Mouse (Mus musculus): ENCODE measurements around the gene Lhfp.
A peak's percentile ranks its signal among the peaks of the same experiment; 100 is the strongest.

Lhfp gene

GRCm38 (mm10) chr3:53042240-53042567, 876 bp downstream of the Lhfp start:
- no peak for ATAC-seq (ENCODE audit: low TSS enrichment)

GRCm38 (mm10) chr3:53043206-53043780, 2.0 kb downstream of the Lhfp start:
- ATAC-seq (ENCODE audit: low TSS enrichment), result no peak

- ATAC-seq (ENCODE audit: low TSS enrichment), result no peak
These were observed 2.9 kb downstream of the Lhfp start for GRCm38 (mm10) chr3:53044238-53044637.

- ATAC-seq (ENCODE audit: low TSS enrichment), result no peak
These were observed 3.5 kb downstream of the Lhfp start for GRCm38 (mm10) chr3:53044682-53045299.

DNA sequence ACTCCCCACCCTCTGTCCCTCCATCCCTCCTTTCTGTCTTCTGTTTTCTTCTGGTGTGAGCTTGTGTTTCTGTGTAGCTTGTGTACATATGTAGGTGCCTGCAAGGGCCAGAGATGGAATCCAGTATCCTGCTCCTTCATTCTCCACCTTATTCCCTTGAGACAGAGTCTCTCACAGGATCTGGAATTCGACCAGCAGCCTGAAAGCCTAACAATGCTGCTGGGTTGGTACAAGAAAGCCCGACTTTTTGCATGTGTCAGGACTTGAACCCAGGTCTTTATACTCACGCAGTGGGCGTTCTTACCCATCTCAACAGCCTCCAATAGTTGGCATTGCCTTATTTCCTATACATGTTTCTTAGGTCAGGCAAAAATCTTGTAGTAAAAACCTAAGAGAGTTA, 4.4 kb downstream of the Lhfp start:
- no peak for ATAC-seq (ENCODE audit: low TSS enrichment)

- peak; percentile 35 for ATAC-seq (ENCODE audit: low TSS enrichment)
These were observed 5.0 kb downstream of the Lhfp start for GRCm38 (mm10) chr3:53046371-53046770.

DNA sequence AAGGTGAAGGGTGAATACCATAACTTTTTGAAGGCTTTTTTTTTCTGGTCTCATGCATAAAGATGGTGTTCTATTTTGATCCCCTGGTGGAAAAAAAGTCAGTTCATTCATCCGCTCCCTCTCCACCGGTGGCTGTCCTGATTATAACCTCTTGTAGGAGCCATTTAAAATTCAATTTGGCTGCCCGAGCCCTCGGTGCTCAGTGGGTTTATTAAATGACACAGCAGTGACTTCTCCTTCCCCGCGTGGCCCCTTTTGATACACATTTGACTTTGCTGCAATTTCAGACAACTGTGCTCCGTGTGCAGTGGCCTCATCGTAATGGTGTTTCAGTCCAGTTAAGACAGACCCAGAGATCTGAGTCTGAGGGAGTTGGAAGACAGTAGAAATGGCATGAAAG, 11.1 kb downstream of the Lhfp start:
- ATAC-seq (ENCODE audit: low TSS enrichment), result no peak

GRCm38 (mm10) chr3:53056430-53056829, 15.1 kb downstream of the Lhfp start:
- peak; percentile 86 for ATAC-seq (ENCODE audit: low TSS enrichment)

DNA sequence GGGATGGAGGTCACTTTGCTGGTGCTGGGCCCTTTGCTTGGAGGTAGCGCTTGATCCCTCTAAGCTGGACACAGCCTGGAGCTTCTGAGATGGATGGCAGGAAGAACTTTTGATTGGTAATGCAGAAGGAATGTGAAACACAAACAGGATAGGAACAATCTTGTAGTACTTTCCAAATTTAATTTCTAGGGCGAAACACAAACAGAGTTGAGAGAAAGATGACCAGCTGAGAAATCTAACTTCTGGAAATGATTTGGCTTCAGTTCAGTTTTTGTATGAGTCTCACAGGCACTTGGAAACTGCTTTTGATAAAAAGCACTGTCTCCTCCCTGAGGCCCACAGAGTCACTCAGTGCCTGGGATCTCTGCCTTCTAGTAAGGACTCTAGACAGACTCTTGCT, 18.6 kb downstream of the Lhfp start:
- peak; percentile 29 for ATAC-seq (ENCODE audit: low TSS enrichment)

- 0 out of 2 replicates have a peak, but pooled peaks have one; percentile 10 for ATAC-seq (ENCODE audit: low TSS enrichment)
These were observed 22.3 kb downstream of the Lhfp start for GRCm38 (mm10) chr3:53063423-53064147.

DNA sequence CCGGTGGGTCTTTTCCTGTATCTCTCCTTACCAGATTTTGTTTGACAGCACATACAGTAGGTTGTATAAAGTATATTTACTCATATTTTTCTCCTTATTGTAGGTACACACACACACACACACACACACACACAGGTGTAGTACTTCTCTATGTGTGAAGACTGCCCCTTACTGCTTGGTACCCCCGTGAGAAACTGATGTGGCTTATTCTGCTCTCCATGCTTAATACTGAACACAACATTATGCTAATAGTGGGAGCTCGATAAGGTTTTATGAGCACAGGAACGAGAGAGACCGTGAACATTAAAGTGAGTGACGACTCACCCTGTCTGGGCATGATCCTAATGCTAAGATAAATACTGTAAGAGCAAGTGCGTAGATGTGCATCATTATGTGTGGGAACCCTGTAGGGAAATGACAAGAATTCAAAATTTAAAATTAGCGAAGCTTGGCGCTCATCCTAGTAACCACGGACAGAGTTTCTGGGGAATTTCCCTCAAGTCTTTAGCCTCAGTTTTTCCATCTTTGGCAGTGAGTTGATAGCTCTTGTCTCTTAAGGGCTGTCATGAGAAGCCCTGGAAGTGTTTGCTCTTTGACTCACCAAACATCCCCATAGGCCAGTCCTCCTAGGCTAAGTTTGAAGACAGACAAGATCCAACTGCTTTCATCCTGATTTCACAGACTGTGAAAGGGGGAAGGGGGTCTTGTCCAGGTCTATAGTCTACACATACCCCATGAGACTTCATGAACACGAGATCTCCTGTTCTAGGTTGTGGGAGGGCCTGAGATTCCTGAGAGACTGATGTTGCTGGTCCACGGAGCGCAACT, 24.2 kb downstream of the Lhfp start:
- ATAC-seq (ENCODE audit: low TSS enrichment), result peak; percentile 40

- ATAC-seq (ENCODE audit: low TSS enrichment), result peak; percentile 89
These were observed 24.7 kb downstream of the Lhfp start for GRCm38 (mm10) chr3:53066095-53066372.

DNA sequence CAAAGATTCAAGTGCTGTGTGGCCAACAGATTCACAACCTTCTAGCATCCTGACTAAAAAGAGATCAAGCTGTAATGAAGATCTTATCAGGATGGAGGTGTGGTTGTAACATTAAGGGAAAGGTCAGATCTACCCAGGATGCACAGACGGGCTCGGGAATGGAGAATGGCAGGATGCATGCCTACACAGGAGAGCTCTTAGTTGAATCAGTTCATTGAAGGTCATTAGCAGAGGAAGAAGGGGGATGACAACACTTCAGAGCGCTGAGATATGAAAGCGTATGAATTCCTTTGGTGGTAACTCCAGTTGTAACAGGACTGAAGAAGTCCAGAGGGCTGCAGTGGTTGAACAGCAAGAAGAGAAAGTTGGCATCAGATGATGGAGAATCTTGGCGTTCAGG, 27.1 kb downstream of the Lhfp start:
- ATAC-seq (ENCODE audit: low TSS enrichment), result no peak

DNA sequence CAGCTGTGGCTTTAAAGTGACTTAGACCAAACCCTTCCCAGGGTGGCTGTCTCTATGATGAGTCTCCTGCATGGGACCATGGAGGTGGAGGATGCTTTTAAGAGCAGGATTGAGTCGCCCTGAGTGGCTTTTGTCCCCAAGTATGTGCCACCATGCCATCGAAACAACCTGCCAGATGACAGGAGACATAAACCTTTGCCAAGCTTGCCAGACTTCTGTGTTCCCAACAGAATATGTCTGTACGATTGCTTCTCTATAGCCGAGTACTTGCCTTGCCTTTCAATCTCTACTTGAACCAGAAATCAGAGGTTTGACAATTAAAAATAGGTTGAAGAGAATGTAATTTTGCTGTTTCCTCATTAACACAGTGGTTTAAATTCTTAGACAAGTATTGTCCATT, 32.9 kb downstream of the Lhfp start:
- ATAC-seq (ENCODE audit: low TSS enrichment), result no peak

DNA sequence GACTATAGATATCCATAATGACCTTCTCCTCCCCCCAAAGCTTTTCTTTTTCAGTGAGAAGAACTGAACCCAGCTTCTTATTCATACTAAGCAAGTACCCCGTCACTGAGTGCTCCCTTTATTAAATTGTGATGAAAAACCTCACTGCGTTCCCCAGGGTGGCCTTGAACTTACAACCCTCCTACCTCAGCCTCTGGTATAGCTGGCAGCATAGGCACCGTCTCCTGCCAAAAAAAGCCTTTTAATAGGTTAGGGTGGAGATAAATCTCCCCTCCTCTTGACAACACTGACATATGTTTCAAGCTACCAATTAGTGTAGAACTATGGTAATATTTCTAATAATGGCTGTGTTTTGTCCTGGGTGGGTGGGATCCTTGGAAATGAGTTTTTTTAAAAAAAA, 33.4 kb downstream of the Lhfp start:
- ATAC-seq (ENCODE audit: low TSS enrichment), result no peak

DNA sequence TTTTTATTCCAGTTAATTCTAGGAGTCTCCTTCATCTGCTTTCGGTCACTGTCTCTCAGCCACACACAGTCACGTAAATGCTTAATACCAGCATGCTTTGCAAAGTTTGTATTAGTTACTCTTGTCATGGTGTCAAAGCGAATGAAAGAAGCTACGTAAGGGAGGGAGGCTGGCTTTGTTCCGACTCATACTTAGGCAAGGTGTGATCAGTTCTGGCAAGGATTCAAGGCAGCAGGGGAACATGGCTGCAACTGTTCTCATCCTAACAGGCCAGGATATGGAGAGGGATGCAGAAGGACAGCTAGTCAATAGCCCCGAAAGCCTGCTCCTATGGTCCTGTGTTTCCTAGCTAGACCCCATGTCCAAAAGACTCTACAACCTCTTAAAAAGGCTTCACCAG, 39.0 kb downstream of the Lhfp start:
- no peak for ATAC-seq (ENCODE audit: low TSS enrichment)

GRCm38 (mm10) chr3:53080710-53081109, 39.4 kb downstream of the Lhfp start:
- ATAC-seq (ENCODE audit: low TSS enrichment), result peak; percentile 38; the same call in 1 of the 2 replicates

DNA sequence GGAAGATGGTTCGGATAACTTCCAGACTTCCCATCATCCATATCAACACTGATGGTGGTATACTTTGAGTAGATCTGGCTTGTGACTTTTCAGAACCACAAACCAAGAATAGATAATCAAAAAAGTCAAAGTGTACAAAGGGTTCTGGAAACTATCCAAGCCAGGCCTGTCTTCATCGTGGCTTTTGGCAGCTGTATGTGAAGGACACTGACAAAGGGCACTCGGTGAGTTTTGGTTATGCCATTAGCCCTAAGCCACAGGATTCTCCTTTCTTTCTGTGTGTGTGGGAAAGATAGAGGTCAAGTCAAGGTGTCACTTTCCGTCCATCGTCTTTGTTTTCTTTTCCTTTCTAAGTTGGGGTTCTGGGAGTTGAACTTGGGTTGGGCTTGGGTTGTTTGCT, 42.4 kb downstream of the Lhfp start:
- ATAC-seq (ENCODE audit: low TSS enrichment), result no peak

- no peak for ATAC-seq (ENCODE audit: low TSS enrichment)
These were observed 43.5 kb downstream of the Lhfp start for GRCm38 (mm10) chr3:53084806-53085205.

DNA sequence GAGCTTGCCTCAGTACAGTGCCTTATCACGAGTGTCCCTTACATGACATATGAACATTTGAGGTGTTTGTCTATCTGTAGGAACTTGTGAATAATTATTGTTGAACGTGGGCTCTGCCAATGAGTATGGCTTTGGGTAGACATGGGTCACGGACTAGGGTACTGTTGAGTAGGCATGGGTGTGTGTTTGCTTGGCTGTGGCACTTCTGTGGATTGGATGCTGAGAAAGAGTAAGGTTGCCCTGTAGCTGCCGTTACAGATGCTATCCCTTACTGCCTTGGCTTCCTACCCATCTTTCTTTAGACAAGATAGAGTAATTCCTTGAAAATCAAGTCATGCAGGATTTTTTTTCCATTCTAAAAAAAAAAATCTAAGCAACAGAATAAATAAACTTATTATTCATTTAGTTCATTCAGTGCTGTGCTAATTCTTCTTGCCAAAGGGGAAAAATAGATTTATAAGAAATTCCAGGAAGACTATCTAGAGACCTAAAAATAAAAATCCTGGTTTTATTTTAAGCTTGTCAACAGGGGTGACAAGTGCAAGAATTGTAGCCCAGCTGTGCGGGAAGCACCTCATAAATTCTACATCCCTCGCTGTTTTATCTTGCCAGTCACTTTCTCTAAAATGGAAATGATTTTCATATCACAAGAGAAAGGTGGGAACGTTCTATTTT, 45.3 kb downstream of the Lhfp start:
- no peak for ATAC-seq (ENCODE audit: low TSS enrichment)

GRCm38 (mm10) chr3:53087156-53087805, 46.0 kb downstream of the Lhfp start:
- no peak for ATAC-seq (ENCODE audit: low TSS enrichment)

DNA sequence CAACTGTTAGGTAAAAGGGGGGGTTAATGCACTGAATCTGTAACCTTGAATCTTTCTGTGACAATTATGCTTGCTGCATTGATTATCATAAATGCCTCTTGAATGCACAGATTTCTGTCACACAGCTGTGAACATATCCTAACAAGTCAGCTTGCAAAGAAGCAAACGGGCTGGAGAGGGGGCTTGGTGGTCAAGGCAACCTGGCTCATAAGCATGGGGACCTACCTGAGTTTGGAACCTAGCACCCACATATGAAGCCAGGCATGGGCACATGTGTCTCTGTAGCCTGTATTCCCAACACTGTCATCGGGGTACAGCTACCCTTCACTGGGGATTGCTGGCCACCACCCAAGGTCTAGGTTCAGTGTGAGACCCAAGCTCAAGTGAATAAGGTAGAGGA, 48.6 kb downstream of the Lhfp start:
- ATAC-seq (ENCODE audit: low TSS enrichment), result no peak

Measured in frontal cortex, adult (tissue).